Mouse (Mus musculus): Measurements from ENCODE around the gene Spry1.

The Spry1 gene

GRCm38 (mm10) chr3:37641796-37642680 lies 2.3 kb downstream of the Spry1 start:
- no peak for DNase-seq

DNA sequence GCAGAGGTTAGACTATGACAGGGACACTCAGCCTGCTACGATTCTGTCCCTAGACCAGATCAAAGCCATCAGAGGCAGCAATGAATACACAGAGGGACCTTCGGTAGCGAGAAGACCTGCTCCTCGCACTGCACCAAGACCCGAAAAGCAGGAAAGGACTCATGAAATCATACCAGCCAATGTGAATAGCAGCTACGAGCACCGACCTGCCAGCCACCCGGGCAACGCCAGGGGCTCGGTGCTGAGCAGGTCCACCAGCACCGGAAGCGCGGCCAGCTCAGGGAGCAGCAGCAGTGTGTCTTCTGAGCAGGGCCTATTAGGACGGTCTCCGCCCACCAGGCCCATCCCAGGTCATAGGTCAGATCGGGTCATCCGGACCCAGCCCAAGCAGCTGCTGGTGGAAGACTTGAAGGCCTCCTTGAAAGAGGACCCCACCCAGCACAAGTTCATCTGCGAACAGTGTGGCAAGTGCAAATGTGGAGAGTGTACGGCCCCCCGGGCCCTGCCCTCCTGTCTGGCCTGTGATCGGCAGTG lies 3.0 kb downstream of the Spry1 start:
- no peak for DNase-seq

GRCm38 (mm10) chr3:37643411-37643810 lies 3.7 kb downstream of the Spry1 start:
- no peak for DNase-seq

DNA sequence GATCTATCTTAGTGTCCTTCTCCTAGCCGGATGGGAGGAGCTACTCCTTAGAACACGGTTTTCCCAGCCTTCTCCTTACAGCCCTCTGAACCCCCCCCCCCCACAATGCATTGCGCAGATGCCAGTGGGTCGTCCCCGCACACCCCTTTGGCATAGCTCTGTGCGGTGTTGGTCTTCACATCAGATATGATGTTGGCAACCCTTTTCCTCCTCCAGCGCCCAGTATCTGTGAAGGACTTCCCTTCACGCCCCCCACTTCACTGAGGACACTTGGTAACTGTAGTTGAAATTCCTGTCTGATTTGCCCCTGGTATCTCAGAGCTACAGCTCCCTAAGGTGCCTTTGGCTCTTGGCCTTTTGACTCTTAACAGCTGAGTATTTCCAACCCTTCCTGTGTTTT lies 4.2 kb downstream of the Spry1 start:
- no peak for DNase-seq

- no peak for DNase-seq
These were observed 5.3 kb downstream of the Spry1 start for GRCm38 (mm10) chr3:37645061-37645460.

GRCm38 (mm10) chr3:37646221-37646620 lies 6.5 kb downstream of the Spry1 start:
- no peak for DNase-seq

GRCm38 (mm10) chr3:37647225-37647624 lies 7.5 kb downstream of the Spry1 start:
- DNase-seq: no peak

DNA sequence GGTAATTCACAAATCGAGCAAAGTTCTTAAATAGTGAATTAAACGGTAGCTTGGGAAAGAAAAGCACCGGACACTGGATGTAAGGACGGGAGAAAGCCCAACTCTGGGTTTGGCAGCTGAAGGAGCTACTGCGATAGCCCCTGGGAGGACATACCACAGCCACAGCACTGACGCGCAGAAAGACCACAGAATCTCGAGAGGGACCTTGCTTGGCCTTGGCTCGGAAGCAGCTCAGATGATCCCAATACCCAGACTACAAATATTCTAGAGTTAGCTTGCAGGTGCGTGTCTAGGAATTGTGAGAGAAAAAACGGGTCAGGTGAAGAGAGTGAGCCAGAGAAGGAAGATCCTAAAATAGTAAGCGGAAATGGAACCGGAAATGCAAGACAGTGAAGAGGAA lies 8.5 kb downstream of the Spry1 start:
- no peak for DNase-seq

GRCm38 (mm10) chr3:37649281-37649680 lies 9.5 kb downstream of the Spry1 start:
- no peak for DNase-seq

DNA sequence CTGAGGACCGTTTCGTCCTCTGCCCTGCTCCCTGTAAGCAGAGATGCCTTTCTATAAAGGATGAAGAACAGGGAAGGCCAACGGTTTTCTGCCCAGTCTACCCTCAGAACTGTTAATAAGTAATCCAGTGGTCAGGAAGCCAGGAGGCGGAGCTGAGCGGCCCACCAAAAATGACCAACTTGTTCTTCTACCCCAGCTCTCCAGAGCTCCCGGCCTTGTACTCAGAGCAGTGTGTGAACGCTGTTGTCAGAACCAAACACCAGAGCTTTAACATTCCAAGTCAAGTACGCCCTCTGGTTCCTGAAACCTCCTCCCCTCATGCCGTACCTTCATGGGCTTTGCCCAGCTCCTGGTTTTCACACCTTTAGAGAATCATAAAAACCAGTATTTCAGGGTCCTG lies 12.8 kb downstream of the Spry1 start:
- no peak for DNase-seq

GRCm38 (mm10) chr3:37653935-37654729 lies 14.4 kb downstream of the Spry1 start:
- peak; percentile 52 for DNase-seq

DNA sequence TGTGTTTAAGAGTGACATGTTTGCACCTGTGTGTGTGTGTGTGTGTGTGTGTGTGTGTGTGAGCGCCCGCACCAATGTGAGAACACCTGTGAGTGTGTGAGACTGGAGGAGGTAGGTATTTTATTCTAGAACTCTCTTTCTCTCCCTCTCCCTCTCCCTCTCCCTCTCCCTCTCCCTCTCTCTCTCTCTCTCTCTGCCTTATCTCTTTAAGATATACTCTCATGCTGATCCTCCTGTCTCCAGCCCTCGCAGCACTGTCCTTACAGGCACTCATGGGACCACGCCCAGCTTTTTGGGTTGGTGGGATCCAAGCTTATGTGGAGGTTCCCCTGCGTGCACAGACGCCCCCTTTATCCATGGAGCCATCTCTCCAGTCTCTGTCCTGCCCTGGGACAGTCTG lies 15.0 kb downstream of the Spry1 start:
- DNase-seq: no peak

- peak; percentile 57 for DNase-seq
These were observed 16.3 kb downstream of the Spry1 start for GRCm38 (mm10) chr3:37655933-37656633.

DNA sequence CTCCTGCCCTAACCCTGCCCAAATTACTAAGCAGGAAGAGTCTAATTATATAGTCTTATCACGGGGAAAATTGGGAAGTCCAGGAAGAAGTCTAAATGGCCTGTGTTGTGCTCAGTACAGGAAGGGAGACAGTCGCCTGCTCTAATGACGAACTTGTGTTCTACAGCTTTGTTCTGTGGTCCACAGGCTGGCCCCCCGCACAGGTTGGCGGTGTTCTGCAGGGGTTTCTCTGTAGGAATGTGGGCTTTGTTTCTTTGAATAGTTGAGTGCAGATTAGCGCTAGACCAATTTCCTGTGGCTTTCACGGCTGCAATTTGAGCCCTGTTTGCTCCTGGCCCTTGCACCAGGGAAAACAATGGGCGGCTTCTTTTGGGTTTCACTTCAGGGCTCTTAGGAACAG lies 17.3 kb downstream of the Spry1 start:
- peak; percentile 71 for DNase-seq

GRCm38 (mm10) chr3:37658155-37658554 lies 18.4 kb downstream of the Spry1 start:
- DNase-seq: peak; percentile 44

DNA sequence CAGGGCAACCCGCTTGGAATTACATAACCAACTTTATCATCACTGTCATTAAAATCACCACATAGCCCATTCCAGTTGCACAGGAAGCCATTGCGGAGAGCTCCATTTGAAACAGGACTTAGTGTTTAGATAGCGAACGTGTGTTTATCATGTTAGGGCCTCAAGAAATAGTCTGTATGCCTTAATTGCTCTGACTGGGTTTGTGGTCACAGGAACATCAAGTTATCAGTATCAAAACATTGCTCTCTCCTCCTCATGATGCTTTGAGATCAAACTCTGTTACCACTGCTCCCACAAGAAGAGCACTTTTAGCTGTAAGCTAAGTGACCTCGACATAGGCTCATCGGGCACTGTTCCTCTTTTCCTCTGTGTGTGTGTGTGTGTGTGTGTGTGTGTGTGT lies 19.9 kb downstream of the Spry1 start:
- no peak for DNase-seq

- DNase-seq: peak; percentile 83
These were observed 26.8 kb downstream of the Spry1 start for GRCm38 (mm10) chr3:37666291-37667118.

- no peak for DNase-seq
These were observed 27.3 kb downstream of the Spry1 start for GRCm38 (mm10) chr3:37667119-37667467.

- no peak for DNase-seq
These were observed 28.0 kb downstream of the Spry1 start for GRCm38 (mm10) chr3:37667736-37668135.

GRCm38 (mm10) chr3:37668652-37669051 lies 28.9 kb downstream of the Spry1 start:
- DNase-seq: no peak

DNA sequence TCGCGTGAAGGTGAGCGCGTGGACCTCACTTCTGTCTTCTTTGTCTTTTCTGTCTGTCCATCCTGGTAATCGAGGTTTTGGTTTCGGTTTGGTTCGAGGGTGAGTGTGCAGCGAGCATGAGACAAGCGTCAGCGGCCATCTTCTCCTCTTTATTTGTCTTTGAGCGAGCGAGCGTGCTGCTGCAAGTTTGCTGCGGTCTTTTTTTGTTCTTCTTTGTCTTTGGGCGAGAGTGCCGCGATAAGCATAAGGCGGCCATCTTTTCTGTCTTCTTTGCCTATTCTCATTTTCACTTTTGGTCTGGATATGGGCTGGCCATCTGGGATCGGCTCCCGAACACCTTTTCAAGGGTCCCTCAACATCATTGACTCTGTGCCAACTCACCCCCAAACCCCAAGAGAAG lies 29.4 kb downstream of the Spry1 start:
- DNase-seq: no peak

All from embryo, embryonic 11 days (tissue).